Mouse (Mus musculus) forebrain, embryonic 15.5 days (tissue): ENCODE results near the gene Nif3l1. TPM values are rescaled to one million over a fixed set of nuclear protein-coding genes. Genes with fewer than 3 reads are reported as not detected.
A peak's percentile ranks its signal among the peaks of the same experiment; 100 is the strongest.

ENCODE experiments used
- ATAC-seq: fragments of 200-750 bp; cut with Nextera tagmentation; replicated peaks from 2 replicates; pipeline ENCODE4 v1.8.0; 2017; ENCODE audit warnings: mild to moderate bottlenecking, moderate TSS enrichment, moderate library complexity
- H3K27ac ChIP-seq: fragments of 300-500 bp; sonication (generic); replicated peaks from 2 replicates; pipeline ENCODE4 v1.5.1; 2015; ENCODE audit warnings: mild to moderate bottlenecking, inconsistent platforms
- H3K27me3 ChIP-seq: fragments of 300-500 bp; sonication (generic); 2 replicates; pipeline ENCODE4 v1.6.1; 2015; ENCODE audit warnings: inconsistent platforms
- H3K36me3 ChIP-seq: fragments of 300-500 bp; sonication (generic); 2 replicates; pipeline ENCODE4 v1.6.1; 2015; ENCODE audit warnings: mild to moderate bottlenecking, inconsistent platforms
- H3K4me1 ChIP-seq: fragments of 300-500 bp; sonication (generic); 2 replicates; pipeline ENCODE4 v1.6.1; 2015; ENCODE audit warnings: inconsistent platforms
- H3K4me2 ChIP-seq: fragments of 300-500 bp; sonication (generic); replicated peaks from 2 replicates; pipeline ENCODE4 v1.6.1; 2015; ENCODE audit warnings: mild to moderate bottlenecking, inconsistent platforms
- H3K4me3 ChIP-seq: fragments of 300-500 bp; sonication (generic); 2 replicates; pipeline ENCODE4 v1.5.1; 2015; ENCODE audit warnings: mild to moderate bottlenecking, inconsistent platforms
- H3K9ac ChIP-seq: fragments of 300-500 bp; sonication (generic); replicated peaks from 2 replicates; pipeline ENCODE4 v1.6.1; 2015; ENCODE audit warnings: mild to moderate bottlenecking, inconsistent platforms
- H3K9me3 ChIP-seq: fragments of 300-500 bp; sonication (generic); 2 replicates; pipeline ENCODE4 v1.6.1; 2016; ENCODE audit warnings: inconsistent platforms
- WGBS: fragments of 180-500 bp; shearing (Covaris S2); methylation state at CpG from one replicate; pipeline ENCODE4 v1.1.7; 2015; ENCODE audit warnings: mixed read lengths; 5-methylcytosine and 5-hydroxymethylcytosine counted together
- polyA plus RNA-seq: library from polyadenylated mRNA; unstranded; fragments of >200 nt; fragmentation: Nextera tagmentation; extraction: Ambion mirVana; gene quantifications from 2 replicates; pipeline ENCODE4 v1.2.1, GENCODE M21; 2015

Nif3l1 gene
- 63.4 and 65.4 TPM in 2 replicates for polyA plus RNA-seq

DNA sequence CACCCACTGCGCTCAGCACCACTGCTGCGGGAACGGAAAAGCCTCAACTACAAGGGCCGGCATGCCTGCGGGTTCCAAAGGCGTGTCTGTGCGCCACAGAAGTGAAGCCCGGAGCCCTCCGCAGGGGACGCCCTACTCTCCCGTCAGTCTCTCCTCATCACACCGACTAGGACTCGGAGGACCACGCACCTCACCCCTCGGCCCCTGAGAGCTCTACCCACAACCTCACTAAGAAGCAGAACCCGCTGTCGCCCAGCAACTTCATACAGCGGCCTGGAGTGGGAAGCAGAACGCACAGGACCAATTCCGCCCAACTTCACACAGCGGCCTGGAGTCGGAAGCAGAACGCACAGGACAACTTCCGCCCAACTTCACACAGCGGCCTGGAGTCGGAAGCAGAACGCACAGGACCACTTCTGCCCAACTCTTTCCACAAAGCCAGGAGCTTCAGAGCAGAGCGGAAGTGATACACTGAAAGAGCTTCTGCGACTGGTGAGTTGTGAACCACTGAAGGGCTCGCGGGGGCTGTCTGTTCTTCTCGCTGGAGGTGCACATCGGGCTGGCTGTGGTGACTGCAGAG, at the start of gene Nif3l1, which contains the start of gene Ppil3:
Nif3l1 (plus strand) TSS at position 9 of the 580 bp plus-strand sequence.
Ppil3 (minus strand) TSS at position 344 of the 580 bp plus-strand sequence.
- peak within 1 kb of the TSS; percentile 94 for H3K27ac ChIP-seq
- H3K27me3 ChIP-seq: no peaks in the 10 kb centered on the region
- no peaks in the 10 kb centered on the region for H3K9me3 ChIP-seq
- peak; percentile 98 for ATAC-seq
- peak within 1 kb of the TSS; percentile 69 for H3K4me2 ChIP-seq
- peak within 1 kb of the TSS; percentile 75 for H3K9ac ChIP-seq
- H3K4me3 ChIP-seq: peak within 1 kb of the TSS; percentile 70
- peaks cover 32% of the 10 kb centered on the region for H3K4me1 ChIP-seq
- WGBS: under 1% methylated on average over 33 of the region's 33 CpGs
- H3K36me3 ChIP-seq: peaks cover 22% of the 10 kb centered on the region

DNA sequence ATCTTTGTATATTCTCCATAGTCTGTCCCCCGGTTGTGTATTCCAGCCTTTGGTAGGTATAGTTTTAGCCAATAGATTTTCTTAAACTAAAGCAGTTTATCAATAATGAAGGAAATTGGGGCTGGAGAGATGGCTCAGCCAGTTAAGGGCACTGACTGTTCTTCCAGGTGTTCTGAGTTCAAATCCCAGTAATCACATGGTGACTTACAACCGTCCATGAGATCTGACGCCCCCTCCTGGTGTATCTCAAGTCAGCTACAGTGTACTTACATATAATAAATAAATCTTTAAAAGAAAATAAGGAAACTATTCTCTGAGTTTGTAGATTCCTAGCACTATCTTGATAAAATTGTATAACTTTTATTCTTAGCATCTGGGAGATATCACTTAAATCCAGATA, 49.6 kb upstream of the Nif3l1 start:
- no peaks in the 10 kb centered on the region for H3K9me3 ChIP-seq
- H3K36me3 ChIP-seq: peaks cover 52% of the 10 kb centered on the region
- no peak overlapping the region for H3K4me3 ChIP-seq
- no peak overlapping the region for H3K4me2 ChIP-seq
- no peak for ATAC-seq
- 94% methylated on average over 3 of the region's 3 CpGs for WGBS
- H3K27me3 ChIP-seq: no peaks in the 10 kb centered on the region
- H3K9ac ChIP-seq: no peak overlapping the region
- no peak overlapping the region for H3K27ac ChIP-seq
- H3K4me1 ChIP-seq: peaks cover 27% of the 10 kb centered on the region

DNA sequence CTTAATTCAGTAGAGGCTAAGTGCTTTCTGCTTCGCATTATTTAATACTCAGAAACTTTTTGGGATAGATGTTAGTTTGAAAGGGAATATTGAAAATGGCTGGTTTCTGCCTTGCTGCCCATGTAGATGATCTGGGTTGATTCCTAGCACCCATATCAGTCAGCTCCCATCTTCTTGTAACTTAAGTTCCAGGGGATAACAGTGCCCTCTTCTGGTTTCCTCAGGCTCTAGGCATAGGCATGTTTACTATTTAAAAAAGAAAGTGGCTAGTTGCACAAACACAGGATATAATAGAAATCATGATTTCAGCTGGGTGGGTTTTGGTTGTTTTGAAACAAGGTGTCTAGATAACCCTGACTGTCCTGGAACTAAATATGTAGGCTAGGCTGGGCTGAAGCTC, 48.8 kb upstream of the Nif3l1 start:
- Histone ChIP-seq H3K36me3 (peaks cover 61% of the 10 kb centered on the region), H3K4me3 (no peak overlapping the region), H3K27me3 (no peaks in the 10 kb centered on the region), H3K4me2 (no peak overlapping the region), H3K27ac (no peak overlapping the region), H3K4me1 (peaks cover 24% of the 10 kb centered on the region), H3K9me3 (no peaks in the 10 kb centered on the region), H3K9ac (no peak overlapping the region)
- 91% methylated on average over 1 of the region's 1 CpGs for WGBS
- no peak for ATAC-seq

DNA sequence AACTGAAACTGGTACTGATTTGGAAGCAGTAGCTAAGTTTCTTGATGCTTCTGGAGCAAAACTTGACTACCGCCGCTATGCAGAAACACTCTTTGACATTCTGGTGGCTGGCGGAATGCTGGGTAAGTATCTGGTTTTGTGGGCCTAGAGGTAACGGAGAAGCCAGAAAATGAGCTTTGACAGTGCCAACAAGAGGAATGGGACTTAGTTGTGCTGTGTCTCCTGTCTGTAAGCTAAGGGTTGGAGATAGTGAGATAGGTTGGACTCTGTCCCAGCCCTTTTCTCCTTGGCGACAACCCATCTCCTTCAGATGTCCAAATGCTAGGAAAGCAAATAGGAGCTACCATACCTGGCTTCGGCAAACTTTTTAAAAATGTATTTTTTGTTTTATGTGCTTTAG, 47.2 kb upstream of the Nif3l1 start:
- H3K4me3 ChIP-seq: no peak overlapping the region
- no peak overlapping the region for H3K27ac ChIP-seq
- no peak for ATAC-seq
- peaks cover 75% of the 10 kb centered on the region for H3K36me3 ChIP-seq
- 93% methylated on average over 6 of the region's 6 CpGs for WGBS
- no peak overlapping the region for H3K9ac ChIP-seq
- no peaks in the 10 kb centered on the region for H3K27me3 ChIP-seq
- H3K9me3 ChIP-seq: no peaks in the 10 kb centered on the region
- H3K4me2 ChIP-seq: no peak overlapping the region
- H3K4me1 ChIP-seq: peaks cover 14% of the 10 kb centered on the region

DNA sequence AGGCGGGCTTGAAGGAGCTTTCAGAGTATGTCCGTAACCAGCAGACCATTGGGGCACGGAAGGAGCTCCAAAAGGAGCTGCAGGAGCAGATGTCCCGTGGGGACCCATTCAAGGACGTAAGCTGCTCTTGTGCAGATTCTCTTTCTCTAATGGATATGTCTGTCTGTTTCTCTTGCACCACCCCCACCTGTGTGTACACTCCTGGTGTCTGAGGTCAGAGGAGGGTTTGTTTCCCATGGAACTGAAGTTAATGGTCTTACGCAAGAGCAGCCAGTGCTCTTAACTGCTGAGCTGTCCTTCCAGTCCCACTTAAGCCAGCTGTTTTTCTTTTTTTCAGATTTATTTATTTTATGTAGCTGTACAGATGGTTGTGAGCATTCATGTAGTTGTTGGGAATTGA, 43.6 kb upstream of the Nif3l1 start:
- 90% methylated on average over 6 of the region's 6 CpGs for whole genome bisulfite sequencing

DNA sequence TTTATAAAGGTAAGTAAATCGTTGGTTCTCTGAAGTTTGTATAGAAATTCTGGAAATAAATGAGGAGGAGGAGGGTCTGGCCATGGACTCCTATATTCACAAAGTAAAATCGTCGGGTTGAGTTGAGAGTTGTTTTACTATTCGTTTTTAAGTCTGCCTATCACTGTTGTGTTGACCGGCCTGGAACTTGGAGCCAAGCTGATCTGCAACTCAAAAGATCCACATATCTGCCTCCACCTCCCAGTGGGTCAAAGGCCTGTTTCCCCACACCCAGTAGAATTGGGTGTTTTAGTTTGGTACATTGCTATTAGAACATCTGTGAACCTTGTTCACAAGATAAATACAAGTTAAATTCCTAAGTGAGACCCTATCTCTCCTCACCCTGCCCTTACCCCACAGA, 41.2 kb upstream of the Nif3l1 start:
- Histone ChIP-seq H3K4me2 (no peak overlapping the region), H3K9ac (no peak overlapping the region), H3K4me1 (no peaks in the 10 kb centered on the region), H3K36me3 (peaks cover 81% of the 10 kb centered on the region), H3K9me3 (no peaks in the 10 kb centered on the region), H3K27me3 (no peaks in the 10 kb centered on the region), H3K4me3 (no peak overlapping the region), H3K27ac (no peak overlapping the region)
- ATAC-seq: no peak
- 94% methylated on average over 5 of the region's 5 CpGs for WGBS

More for the DNA sequence above, 43.6 kb upstream of the Nif3l1 start:
- H3K4me2 ChIP-seq: no peak overlapping the region
- H3K27me3 ChIP-seq: no peaks in the 10 kb centered on the region
- no peaks in the 10 kb centered on the region for H3K4me1 ChIP-seq
- H3K4me3 ChIP-seq: no peak overlapping the region
- H3K27ac ChIP-seq: no peak overlapping the region
- H3K36me3 ChIP-seq: peaks cover 91% of the 10 kb centered on the region
- H3K9me3 ChIP-seq: no peaks in the 10 kb centered on the region
- no peak for ATAC-seq
- no peak overlapping the region for H3K9ac ChIP-seq

DNA sequence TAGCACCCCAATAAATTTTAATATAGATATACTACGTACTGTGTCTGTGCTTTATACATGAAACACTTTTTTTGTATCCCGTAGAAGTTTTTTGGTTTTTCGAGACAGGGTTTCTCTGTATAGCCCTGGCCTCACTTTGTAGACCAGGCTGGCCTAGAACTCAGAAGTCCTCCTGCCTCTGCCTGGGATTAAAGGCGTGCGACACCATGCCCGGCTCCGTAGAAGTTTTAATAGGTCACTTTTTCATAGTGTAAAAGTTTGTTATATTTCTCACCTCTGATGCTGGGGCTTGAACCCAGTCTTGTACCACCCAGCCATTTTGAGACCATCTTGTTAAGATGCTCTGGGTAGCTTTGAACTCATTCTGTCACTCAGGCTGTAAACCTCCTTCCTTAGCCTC, 37.6 kb upstream of the Nif3l1 start:
- no peak overlapping the region for H3K4me3 ChIP-seq
- ATAC-seq: no peak
- no peaks in the 10 kb centered on the region for H3K9me3 ChIP-seq
- H3K27me3 ChIP-seq: no peaks in the 10 kb centered on the region
- WGBS: 97% methylated on average over 7 of the region's 7 CpGs
- no peaks in the 10 kb centered on the region for H3K4me1 ChIP-seq
- no peak overlapping the region for H3K4me2 ChIP-seq
- H3K36me3 ChIP-seq: peaks cover 77% of the 10 kb centered on the region
- H3K9ac ChIP-seq: no peak overlapping the region
- H3K27ac ChIP-seq: no peak overlapping the region

DNA sequence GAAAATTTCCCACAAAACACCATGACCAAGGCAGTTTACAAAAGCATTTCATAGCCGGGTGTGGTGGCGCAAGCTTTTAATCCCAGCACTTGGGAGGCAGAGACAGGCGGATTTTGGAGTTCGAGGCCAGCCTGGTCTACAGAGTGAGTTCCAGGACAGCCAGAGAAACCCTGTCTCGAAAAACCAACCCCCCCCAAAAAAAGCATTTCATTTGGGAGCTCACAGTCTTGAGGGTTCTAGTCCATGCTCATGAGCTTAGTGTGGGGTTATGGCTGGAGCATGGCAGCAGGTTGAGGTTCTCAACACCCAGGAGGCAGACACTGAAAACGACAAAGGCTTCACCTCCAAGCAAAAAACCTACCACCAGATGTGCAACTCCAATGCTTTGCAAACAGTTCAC, 36.8 kb upstream of the Nif3l1 start:
- Histone ChIP-seq H3K4me1 (no peaks in the 10 kb centered on the region), H3K36me3 (peaks cover 77% of the 10 kb centered on the region), H3K27ac (no peak overlapping the region), H3K4me3 (no peak overlapping the region), H3K27me3 (no peaks in the 10 kb centered on the region), H3K9ac (no peak overlapping the region), H3K9me3 (no peaks in the 10 kb centered on the region), H3K4me2 (no peak overlapping the region)
- WGBS: 85% methylated on average over 6 of the region's 6 CpGs
- ATAC-seq: no peak

DNA sequence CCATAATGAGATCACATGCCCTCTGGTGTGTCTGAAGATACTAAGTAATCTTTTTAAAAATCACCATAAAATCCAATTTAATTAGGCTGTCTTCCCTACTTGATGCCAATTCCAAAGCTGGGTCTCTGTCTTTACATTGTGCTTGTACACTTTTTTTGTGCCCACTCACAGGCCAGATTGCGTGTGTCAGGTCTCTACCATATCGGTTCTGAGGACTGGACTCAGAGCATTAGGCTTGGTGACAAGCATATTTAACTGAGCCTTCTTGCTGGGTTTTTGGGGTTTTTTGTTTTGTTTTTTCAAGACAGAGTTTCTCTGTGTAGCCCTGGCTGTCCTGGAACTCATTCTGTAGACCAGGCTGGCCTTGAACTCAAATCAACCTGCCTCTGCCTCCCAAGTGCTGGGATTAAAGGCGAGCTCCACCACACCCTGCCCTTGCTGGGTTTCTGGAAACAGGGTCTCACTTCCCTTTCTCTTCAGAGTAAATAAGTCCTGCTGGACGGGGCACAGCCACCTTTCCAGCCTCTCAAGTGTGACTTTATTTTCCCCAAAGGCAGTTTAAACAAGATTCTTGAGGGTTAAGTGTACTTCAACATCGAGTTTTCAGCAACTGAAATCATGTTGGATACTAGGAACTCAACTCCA, 35.3 kb upstream of the Nif3l1 start:
- H3K36me3 ChIP-seq: peaks cover 77% of the 10 kb centered on the region
- no peak overlapping the region for H3K9ac ChIP-seq
- no peak overlapping the region for H3K4me3 ChIP-seq
- WGBS: 82% methylated on average over 5 of the region's 5 CpGs
- no peak overlapping the region for H3K27ac ChIP-seq
- H3K4me1 ChIP-seq: no peaks in the 10 kb centered on the region
- no peaks in the 10 kb centered on the region for H3K9me3 ChIP-seq
- no peak for ATAC-seq
- no peak overlapping the region for H3K4me2 ChIP-seq
- H3K27me3 ChIP-seq: no peaks in the 10 kb centered on the region

DNA sequence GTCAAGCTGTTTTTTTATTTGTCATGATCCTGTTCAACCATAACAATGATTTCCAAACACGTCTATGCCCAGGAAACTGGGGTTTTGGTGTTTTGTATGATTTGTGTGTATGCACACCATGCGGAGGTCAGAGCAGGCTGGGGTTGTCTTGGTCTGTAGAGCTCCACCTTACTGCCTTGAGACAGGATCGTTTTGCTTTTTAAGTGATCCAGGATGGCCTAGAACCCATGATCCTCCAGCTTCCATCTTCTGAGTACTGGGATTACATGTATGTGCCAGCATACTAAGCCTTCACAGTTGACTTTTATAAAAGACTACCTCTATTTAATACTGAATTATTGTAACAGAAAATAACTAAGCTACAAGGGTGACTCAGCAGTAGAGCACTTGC, 34.8 kb upstream of the Nif3l1 start:
- WGBS: 92% methylated on average over 3 of the region's 3 CpGs
- no peak overlapping the region for H3K4me2 ChIP-seq
- no peaks in the 10 kb centered on the region for H3K27me3 ChIP-seq
- ATAC-seq: no peak
- H3K4me3 ChIP-seq: no peak overlapping the region
- H3K27ac ChIP-seq: no peak overlapping the region
- H3K9me3 ChIP-seq: no peaks in the 10 kb centered on the region
- H3K9ac ChIP-seq: no peak overlapping the region
- no peaks in the 10 kb centered on the region for H3K4me1 ChIP-seq
- H3K36me3 ChIP-seq: peaks cover 77% of the 10 kb centered on the region

DNA sequence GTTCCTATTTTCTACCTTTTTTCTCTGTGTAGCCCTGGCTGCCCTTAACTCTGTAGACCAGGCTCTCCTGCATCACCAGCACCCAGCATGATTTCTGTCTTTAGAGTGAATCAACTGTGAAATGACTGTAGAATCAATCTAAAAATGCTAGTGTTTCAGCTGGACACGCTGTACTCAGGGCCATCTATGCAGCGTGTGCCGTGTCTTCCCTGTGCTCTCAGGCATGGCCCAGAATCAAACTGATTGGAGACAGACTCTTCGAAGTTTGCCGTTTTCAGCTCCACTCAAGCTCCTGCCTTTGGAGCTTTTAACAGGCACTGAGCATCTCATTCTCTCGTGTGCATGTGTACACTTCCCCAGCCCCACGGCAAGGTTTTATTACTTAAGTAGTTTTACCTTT, 34.2 kb upstream of the Nif3l1 start:
- H3K36me3 ChIP-seq: peaks cover 77% of the 10 kb centered on the region
- no peaks in the 10 kb centered on the region for H3K4me1 ChIP-seq
- no peak overlapping the region for H3K4me2 ChIP-seq
- no peaks in the 10 kb centered on the region for H3K9me3 ChIP-seq
- H3K27ac ChIP-seq: no peak overlapping the region
- H3K27me3 ChIP-seq: no peaks in the 10 kb centered on the region
- no peak overlapping the region for H3K4me3 ChIP-seq
- WGBS: 93% methylated on average over 7 of the region's 7 CpGs
- no peak overlapping the region for H3K9ac ChIP-seq
- no peak for ATAC-seq

DNA sequence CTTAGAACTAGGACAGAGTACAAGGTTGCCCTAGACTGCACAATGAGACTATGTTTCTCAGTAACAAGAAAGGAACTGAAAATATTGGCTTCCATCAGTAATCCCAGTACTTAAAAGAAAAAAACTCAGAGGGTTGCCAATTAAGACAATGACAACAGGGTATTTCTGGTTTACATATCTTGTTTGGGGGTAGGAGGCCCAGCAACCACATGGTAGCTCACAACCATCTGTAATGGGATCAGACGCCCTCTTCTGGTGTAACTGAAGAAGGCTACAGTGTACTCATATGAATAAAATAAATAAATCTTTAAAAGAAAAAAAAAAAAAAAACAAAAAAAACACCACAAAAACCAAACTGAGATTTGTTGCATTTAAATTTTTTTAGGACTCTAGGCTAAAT, 29.5 kb upstream of the Nif3l1 start:
- no peaks in the 10 kb centered on the region for H3K9me3 ChIP-seq
- ATAC-seq: no peak
- no peak overlapping the region for H3K4me2 ChIP-seq
- no peaks in the 10 kb centered on the region for H3K27me3 ChIP-seq
- no peak overlapping the region for H3K4me3 ChIP-seq
- H3K9ac ChIP-seq: no peak overlapping the region
- H3K36me3 ChIP-seq: peaks cover 89% of the 10 kb centered on the region
- peaks cover 3% of the 10 kb centered on the region; the same call in 1 of the 2 replicates for H3K4me1 ChIP-seq
- H3K27ac ChIP-seq: no peak overlapping the region
- 29% methylated on average over 1 of the region's 1 CpGs for WGBS

DNA sequence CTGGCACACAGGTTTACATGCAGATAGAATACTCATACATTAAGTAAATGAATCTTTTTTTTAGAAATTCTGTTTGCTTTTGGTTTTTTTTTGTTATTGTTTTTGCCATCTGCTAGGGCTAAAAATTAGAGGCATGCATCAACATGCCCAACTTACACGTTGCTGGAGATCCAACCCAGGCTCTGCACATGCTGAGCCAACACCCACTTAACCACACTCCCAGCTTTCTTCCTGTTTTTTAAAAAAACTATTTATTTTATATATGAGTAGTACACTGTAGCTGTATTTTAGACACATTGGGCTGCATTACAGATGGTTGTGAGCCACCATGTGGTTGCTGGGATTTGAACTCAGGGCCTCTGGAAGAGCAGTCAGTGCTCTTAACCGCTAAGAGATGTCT, 28.9 kb upstream of the Nif3l1 start:
- Histone ChIP-seq H3K4me1 (peaks cover 6% of the 10 kb centered on the region), H3K9me3 (no peaks in the 10 kb centered on the region), H3K27ac (no peak overlapping the region), H3K27me3 (no peaks in the 10 kb centered on the region), H3K4me2 (no peak overlapping the region), H3K9ac (no peak overlapping the region), H3K36me3 (peaks cover 85% of the 10 kb centered on the region), H3K4me3 (no peak overlapping the region)
- ATAC-seq: no peak
- 90% methylated on average over 2 of the region's 2 CpGs for WGBS
